Mouse (Mus musculus): ENCODE data around the gene 1700018B08Rik.

DNA sequence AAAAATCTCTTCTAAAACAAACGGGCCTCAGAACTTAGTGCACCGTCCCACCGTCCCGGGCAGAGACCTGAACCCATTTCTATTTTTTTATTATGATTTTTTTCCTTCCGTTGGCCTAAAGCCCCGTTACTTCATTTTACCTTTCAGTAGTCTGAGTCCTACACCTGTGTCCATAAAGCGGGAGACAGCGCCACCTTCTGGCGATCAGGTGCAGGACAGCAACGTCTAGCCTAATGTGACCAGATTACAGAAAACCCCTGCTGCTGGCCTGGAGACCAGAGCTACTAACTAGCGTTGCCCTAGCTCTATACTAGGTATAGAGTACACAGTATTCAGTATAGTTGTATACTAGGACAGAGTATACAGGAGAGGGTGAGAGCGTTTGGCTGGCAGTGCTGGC lies 30.7 kb downstream of the 1700018B08Rik start:
- TF ChIP-seq CTCF (IDR thresholded peaks at IDR 0.05; ENCODE audit: low read depth, low read length), result peak; percentile 99
- TF ChIP-seq POLR2A (IDR thresholded peaks at IDR 0.05; ENCODE audit: insufficient read depth, low read length), result no peak
- TF ChIP-seq EP300 (IDR thresholded peaks at IDR 0.05; ENCODE audit: insufficient read depth, low read depth, low read length), result no peak
